Mouse (Mus musculus): ENCODE measurements around the gene Dync1li2. TPM values are rescaled to one million over a fixed set of nuclear protein-coding genes. Genes with fewer than 3 reads are reported as not detected.

Dync1li2 gene
- total and polyA plus RNA-seq, 3 experiments = 12.7 to 22.8 (median 14.3) TPM

- TF ChIP-seq ZKSCAN1 (IDR thresholded peaks at IDR 0.05; ENCODE audit: borderline replicate concordance, low read depth, low read length) (no peak), SMC3 (IDR thresholded peaks at IDR 0.05; ENCODE audit: low read depth, low read length) (no peak), NELFE (IDR thresholded peaks at IDR 0.05; ENCODE audit: low read depth, low read length) (no peak), JUN (IDR thresholded peaks at IDR 0.05; ENCODE audit: insufficient read depth, low read depth, low read length) (no peak), ZNF384 (IDR thresholded peaks at IDR 0.05; ENCODE audit: low read depth, low read length) (no peak), USF2 (conservative IDR thresholded peaks at IDR 0.05; ENCODE audit: low read depth, low read length) (no peak), POLR2A (IDR thresholded peaks at IDR 0.05; ENCODE audit: low read depth, low read length) (no peak), MYC (IDR thresholded peaks at IDR 0.05; ENCODE audit: low read depth, low read length) (no peak), ZC3H11A (IDR thresholded peaks at IDR 0.05; ENCODE audit: low read depth, low read length) (no peak), TCF12 (IDR thresholded peaks at IDR 0.05; ENCODE audit: low read depth, low read length) (no peak), KAT2A (IDR thresholded peaks at IDR 0.05; ENCODE audit: insufficient replicate concordance, low read length) (no peak), UBTF (IDR thresholded peaks at IDR 0.05; ENCODE audit: low read depth, low read length) (no peak), CTCF (conservative IDR thresholded peaks at IDR 0.05 in 1 of 2, IDR thresholded peaks at IDR 0.05 in 1 of 2; ENCODE audit: low read depth in 2 of 2, low read length in 2 of 2) (no peak), E2F4 (IDR thresholded peaks at IDR 0.05; ENCODE audit: insufficient replicate concordance, low read depth, low read length) (no peak), NRF1 (IDR thresholded peaks at IDR 0.05; ENCODE audit: low read depth, low read length) (no peak)
These were observed 55.3 kb downstream of the Dync1li2 start for GRCm38 (mm10) chr8:104387501-104387900.

GRCm38 (mm10) chr8:104386693-104387092 is 56.2 kb downstream of the Dync1li2 start:
- no peak for DNase-seq (ENCODE audit: extremely low read depth)

More at GRCm38 (mm10) chr8:104387501-104387900, 55.3 kb downstream of the Dync1li2 start:
- Histone ChIP-seq H3K79me2 (replicated peaks; ENCODE audit: control insufficient read depth, extremely low read depth, insufficient read depth, poor library complexity, severe bottlenecking) (no peaks in the 10 kb centered on the region), H3K9me3 (replicated peaks; ENCODE audit: low read length) (no peaks in the 10 kb centered on the region), H3K4me2 (ENCODE audit: insufficient read depth, low read depth, poor library complexity, severe bottlenecking) (no peak overlapping the region), H3K27me3 (replicated peaks) (no peaks in the 10 kb centered on the region), H3K4me3 (replicated peaks in 1 of 3; ENCODE audit: low read depth in 2 of 3, low read length in 2 of 3, poor library complexity in 1 of 3) (no peak overlapping the region), H3K36me3 (replicated peaks in 1 of 2; ENCODE audit: control insufficient read depth in 1 of 2, insufficient read depth in 1 of 2, low read length in 1 of 2) (no peaks in the 10 kb centered on the region), H3K4me1 (ENCODE audit: control insufficient read depth in 1 of 2, insufficient read depth in 2 of 2) (peaks cover 9 to 34% of the 10 kb centered on the region in 2 experiments; a peak in 3 of 4 replicates), H3K9ac (ENCODE audit: insufficient read depth, low read depth) (no peak overlapping the region), H3K27ac (ENCODE audit: insufficient read depth, low read depth) (no peak overlapping the region)
- DNase-seq (ENCODE audit: extremely low read depth) = no peak
- in situ Hi-C loops (cut with MboI; ENCODE audit: low pct_ligation_motif_present, low pct_unique_long_range_greater_than_20kb, low sequenced_read_pairs) = no loop called here
- dilution Hi-C loops (cut with MboI; ENCODE audit: extremely low pct_ligation_motif_present, extremely low pct_unique_long_range_greater_than_20kb, low sequenced_read_pairs) = no loop called here

More at GRCm38 (mm10) chr8:104386693-104387092, 56.2 kb downstream of the Dync1li2 start:
- Histone ChIP-seq H3K4me3 (replicated peaks in 1 of 3; ENCODE audit: low read depth in 2 of 3, low read length in 2 of 3, poor library complexity in 1 of 3) (no peak overlapping the region), H3K79me2 (replicated peaks; ENCODE audit: control insufficient read depth, extremely low read depth, insufficient read depth, poor library complexity, severe bottlenecking) (no peaks in the 10 kb centered on the region), H3K4me1 (ENCODE audit: control insufficient read depth in 1 of 2, insufficient read depth in 2 of 2) (peaks cover 9 to 41% of the 10 kb centered on the region in 2 experiments; a peak in 3 of 4 replicates), H3K9me3 (replicated peaks; ENCODE audit: low read length) (no peaks in the 10 kb centered on the region), H3K27me3 (replicated peaks) (no peaks in the 10 kb centered on the region), H3K9ac (ENCODE audit: insufficient read depth, low read depth) (no peak overlapping the region), H3K36me3 (replicated peaks in 1 of 2; ENCODE audit: control insufficient read depth in 1 of 2, insufficient read depth in 1 of 2, low read length in 1 of 2) (no peaks in the 10 kb centered on the region), H3K4me2 (ENCODE audit: insufficient read depth, low read depth, poor library complexity, severe bottlenecking) (no peak overlapping the region), H3K27ac (ENCODE audit: insufficient read depth, low read depth) (no peak overlapping the region)
- dilution Hi-C loops (cut with MboI; ENCODE audit: extremely low pct_ligation_motif_present, extremely low pct_unique_long_range_greater_than_20kb, low sequenced_read_pairs) (no loop called here), in situ Hi-C loops (cut with MboI; ENCODE audit: low pct_ligation_motif_present, low pct_unique_long_range_greater_than_20kb, low sequenced_read_pairs) (no loop called here)
- TF ChIP-seq ZMIZ1 (IDR thresholded peaks at IDR 0.05; ENCODE audit: low read depth, low read length) (no peak), USF1 (IDR thresholded peaks at IDR 0.05; ENCODE audit: low read depth, low read length) (no peak), SMC3 (IDR thresholded peaks at IDR 0.05; ENCODE audit: low read depth, low read length) (no peak), SIN3A (IDR thresholded peaks at IDR 0.05; ENCODE audit: low read length) (no peak), RAD21 (IDR thresholded peaks at IDR 0.05; ENCODE audit: low read depth, low read length) (no peak), MYC (IDR thresholded peaks at IDR 0.05; ENCODE audit: low read depth, low read length) (no peak), ZKSCAN1 (IDR thresholded peaks at IDR 0.05; ENCODE audit: borderline replicate concordance, low read depth, low read length) (no peak), TBP (conservative IDR thresholded peaks at IDR 0.05; ENCODE audit: low read depth, low read length) (no peak)

All from CH12.LX (cell line).